22 mouse cellular contexts compared by ENCODE assay signal in genomic region chr3:83958951-83959681, GRCm38 (mm10).
DNase-seq lines count a peak whose midpoint lies in the region; ATAC-seq and TF ChIP-seq lines count a peak whose summit lies in the region.
"Had no signal": no experiment of that assay in that cellular context is flagged by ENCODE, and none has a peak within 500 bp of the region (broad histone marks: within the 10 kb centered on the region; RNA-seq: fewer than 3 reads in every experiment).

No protein-coding gene starts in this region.

- ATAC-seq in lung, embryonic 15.5 days (ENCODE audit: borderline replicate concordance, extremely low read depth, low FRiP score, low TSS enrichment) = peak; percentile 53; the same call in 1 of the 2 replicates
- ATAC-seq: activated CD4-positive, CD25-positive, alpha-beta regulatory T cell, adult 4 months; forebrain, embryonic 14.5 days; hindbrain, embryonic 16.5 days; inflammation-experienced regulatory T-cells, adult 6 months had no signal

- no peak overlapping the region for H3K4me3 ChIP-seq in ES-Bruce4 (ENCODE audit: low read depth, low read length)
- no peak overlapping the region for H3K4me3 ChIP-seq in lung, embryonic 15.5 days
- H3K4me3 ChIP-seq: heart, adult 2 months; heart, embryonic 12.5 days; hindbrain, embryonic 12.5 days had no signal

- H3K9me3 ChIP-seq in ES-Bruce4 (replicated peaks; ENCODE audit: control insufficient read depth, insufficient read depth, low read length, poor library complexity, severe bottlenecking) = no peaks in the 10 kb centered on the region
- no peaks in the 10 kb centered on the region for H3K9me3 ChIP-seq in lung, embryonic 15.5 days
- H3K9me3 ChIP-seq: G1E; heart, embryonic 12.5 days; hindbrain, embryonic 12.5 days had no signal

- H3K27me3 ChIP-seq in ES-Bruce4 (ENCODE audit: control insufficient read depth, insufficient read depth, low read length, poor library complexity, severe bottlenecking) = no peaks in the 10 kb centered on the region
- no peaks in the 10 kb centered on the region for H3K27me3 ChIP-seq in lung, embryonic 15.5 days
- H3K27me3 ChIP-seq: heart, embryonic 12.5 days; hindbrain, embryonic 12.5 days had no signal

- peaks cover 2% of the 10 kb centered on the region for H3K36me3 ChIP-seq in ES-Bruce4 (ENCODE audit: control insufficient read depth, insufficient read depth, low read length, poor library complexity, severe bottlenecking)
- peaks cover 27% of the 10 kb centered on the region; the same call in 1 of the 2 replicates for H3K36me3 ChIP-seq in lung, embryonic 15.5 days

- no peaks in the 10 kb centered on the region for H3K4me1 ChIP-seq in ES-Bruce4 (ENCODE audit: control insufficient read depth, insufficient read depth, low read length)
- H3K4me1 ChIP-seq in lung, embryonic 15.5 days = peaks cover 14% of the 10 kb centered on the region; the same call in 1 of the 2 replicates

- no peak for TF ChIP-seq CTCF in ES-Bruce4 (IDR thresholded peaks at IDR 0.05; ENCODE audit: low read depth, low read length)

- TF ChIP-seq POLR2A in ES-Bruce4 (IDR thresholded peaks at IDR 0.05; ENCODE audit: insufficient read depth, low read length) = no peak

- no peak overlapping the region for H3K4me2 ChIP-seq in lung, embryonic 15.5 days
- H3K4me2 ChIP-seq: heart, embryonic 12.5 days; hindbrain, embryonic 12.5 days had no signal

- 80% methylated on average over 7 of the region's 7 CpGs for WGBS in lung, embryonic 15.5 days

- peak; percentile 90 for TF ChIP-seq EP300 in ES-Bruce4 (IDR thresholded peaks at IDR 0.05; ENCODE audit: insufficient read depth, low read depth, low read length)

- H3K27ac ChIP-seq in ES-Bruce4 (ENCODE audit: insufficient read depth, low read length) = no peak overlapping the region
- H3K27ac ChIP-seq in lung, embryonic 15.5 days = peak overlapping the region; percentile 50; the same call in 1 of the 2 replicates
- H3K27ac ChIP-seq: heart, adult 2 months; hindbrain, embryonic 12.5 days had no signal

- peak; percentile 61 for DNase-seq in ZHBTc4 (ENCODE audit: low read depth, low spot score)
- DNase-seq in lung, postnatal 14 days = peak; percentile 31
- no peak for DNase-seq in heart, postnatal 10 days
- DNase-seq in left cerebral cortex, postnatal 10 days (ENCODE audit: extremely low spot score in 1 of 2, low spot score in 2 of 2) = no peak
- DNase-seq in testis, postnatal 14 days (ENCODE audit: low spot score) = no peak
- DNase-seq in urinary bladder, postnatal 25 days (ENCODE audit: low spot score) = no peak
- DNase-seq: adrenal gland, postnatal 14 days; cerebellum, adult 11-12 months; cerebellum, adult 9-10 months; cerebellum, postnatal 25 days; gastrocnemius, postnatal 14 days; heart, adult 2 months; heart, postnatal 4 days had no signal

- intact Hi-C loops in heart, postnatal 10 days (cut with DNase I) = no loop called here
- intact Hi-C loops in left cerebral cortex, postnatal 10 days (cut with DNase I) = no loop called here

- H3K9ac ChIP-seq in ES-Bruce4 (ENCODE audit: low read depth, poor library complexity, severe bottlenecking) = no peak overlapping the region
- H3K9ac ChIP-seq in lung, embryonic 15.5 days = no peak overlapping the region
- H3K9ac ChIP-seq: heart, embryonic 12.5 days; hindbrain, embryonic 12.5 days had no signal

Comparison
In these comparisons a context has a peak if more than half of its experiments do, and no peak if none do; other contexts are left out.
1. DNase-seq: peak in ZHBTc4 (single experiment) and lung, postnatal 14 days (single experiment); none in heart, postnatal 10 days (0 of 2), left cerebral cortex, postnatal 10 days (0 of 2), testis, postnatal 14 days (single experiment) and urinary bladder, postnatal 25 days (single experiment).